Mouse (Mus musculus): ENCODE results near the gene Rpl3. TPM values are rescaled to one million over a fixed set of nuclear protein-coding genes. Genes with fewer than 3 reads are reported as not detected.

Rpl3 gene
- polyA plus RNA-seq, 1 experiment from 2014 or later: 1,482 TPM

DNA sequence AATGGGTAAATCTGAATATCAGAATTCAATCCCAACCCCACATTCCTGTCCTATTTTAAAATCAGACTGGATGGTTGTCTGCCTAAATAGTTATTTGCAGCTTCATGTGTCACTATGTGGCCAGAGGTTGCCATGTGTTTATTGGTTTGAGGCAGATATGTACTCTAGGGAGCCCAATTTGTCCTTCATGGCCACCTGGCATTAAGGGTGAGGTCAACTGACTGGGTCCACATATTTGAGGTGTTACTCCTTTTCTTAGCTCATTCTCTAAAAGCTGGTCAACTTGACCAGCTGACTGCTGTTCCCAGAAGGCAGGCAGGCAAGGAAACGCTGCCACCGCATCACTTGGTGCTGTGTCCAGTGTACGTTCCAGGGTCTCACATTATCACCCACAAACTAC is 11.7 kb downstream of the Rpl3 start:
- Histone ChIP-seq H3K9ac (ENCODE audit: low read length) (peak overlapping the region; percentile 1; the same call in 1 of the 2 replicates), H3K4me2 (ENCODE audit: low read length) (peak overlapping the region; percentile 87; the same call in 1 of the 2 replicates), H3K27me3 (replicated peaks; ENCODE audit: control insufficient read depth, insufficient read depth, low read length) (no peaks in the 10 kb centered on the region), H3K9me3 (ENCODE audit: control insufficient read depth, low read length) (no peaks in the 10 kb centered on the region), H3K4me1 (replicated peaks; ENCODE audit: control insufficient read depth, insufficient read depth, low read length) (peaks cover 9% of the 10 kb centered on the region; the same call in 1 of the 2 replicates), H3K36me3 (ENCODE audit: control insufficient read depth, insufficient read depth, low read length) (peaks cover 59% of the 10 kb centered on the region), H3K4me3 (ENCODE audit: low read depth, low read length) (no peak overlapping the region), H3K27ac (ENCODE audit: low read depth) (no peak overlapping the region)
- ATAC-seq (replicated peaks; ENCODE audit: low FRiP score, low TSS enrichment, low read depth): no peak
- DNase-seq (ENCODE audit: low spot score): no peak
- WGBS: 74% methylated on average over 3 of the region's 3 CpGs

DNA sequence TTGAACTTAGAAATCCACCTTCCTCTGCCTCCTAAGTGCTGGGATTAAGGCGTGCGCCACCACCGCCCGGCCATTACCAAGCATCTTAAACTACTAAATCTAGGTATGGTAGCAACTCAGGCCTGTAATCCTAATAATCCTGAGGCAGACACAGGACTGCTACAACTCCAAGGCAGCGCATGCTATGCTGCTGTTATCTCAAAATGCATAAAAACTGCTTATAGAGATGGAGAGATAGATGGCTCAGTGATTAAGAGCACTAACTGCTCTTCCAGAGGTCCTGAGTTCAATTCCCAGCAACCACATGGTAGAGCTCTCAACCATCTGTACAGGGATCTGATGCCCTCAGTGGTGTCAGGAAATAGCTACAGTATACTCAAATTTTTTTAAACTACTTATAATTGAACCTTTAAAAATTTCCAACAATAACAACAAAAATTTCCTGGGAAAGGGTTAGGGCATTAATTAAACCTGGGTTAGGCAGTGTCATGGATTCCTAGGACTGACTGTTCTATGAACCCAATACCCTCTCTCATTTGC is 12.5 kb downstream of the Rpl3 start:
- ATAC-seq (replicated peaks; ENCODE audit: low FRiP score, low TSS enrichment, low read depth): no peak

DNA sequence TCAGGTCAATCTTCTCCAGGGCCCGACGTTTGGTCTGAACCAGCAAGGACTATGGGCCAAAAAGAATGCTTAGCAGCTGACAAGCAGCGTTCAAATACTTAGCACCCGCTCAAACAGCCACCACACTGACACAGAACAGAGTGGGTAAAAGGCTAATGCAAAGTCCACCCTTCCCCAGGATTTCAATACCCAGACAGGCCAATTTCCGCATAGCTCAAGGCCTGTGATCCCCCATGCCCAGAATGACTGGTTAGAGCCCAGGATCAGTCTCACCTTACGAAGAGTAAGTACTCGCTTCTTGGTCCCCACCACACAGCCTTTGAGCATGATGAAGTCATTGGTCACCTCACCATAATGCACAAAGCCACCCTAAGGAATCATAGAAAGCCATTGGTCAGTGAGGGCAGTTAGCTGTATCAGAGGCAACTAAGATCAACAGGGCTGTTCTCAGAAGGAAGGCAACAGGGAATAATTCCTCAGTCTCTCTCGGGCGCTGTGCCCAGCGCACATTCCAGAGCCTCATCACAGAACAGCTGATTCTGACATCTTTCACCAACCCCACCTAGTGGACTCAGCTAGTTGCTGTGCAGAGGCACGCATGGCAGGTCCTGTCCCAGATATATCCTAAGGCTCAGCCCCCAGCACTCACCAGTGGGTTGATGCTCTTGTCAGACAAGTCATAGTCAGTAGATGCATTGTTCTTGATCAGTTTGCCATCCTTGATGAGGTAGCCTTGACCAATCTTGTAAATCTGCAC is 13.4 kb downstream of the Rpl3 start:
- Histone ChIP-seq H3K4me1 (replicated peaks; ENCODE audit: control insufficient read depth, insufficient read depth, low read length) (peaks cover 9% of the 10 kb centered on the region; the same call in 1 of the 2 replicates), H3K36me3 (ENCODE audit: control insufficient read depth, insufficient read depth, low read length) (peaks cover 59% of the 10 kb centered on the region), H3K27me3 (replicated peaks; ENCODE audit: control insufficient read depth, insufficient read depth, low read length) (no peaks in the 10 kb centered on the region), H3K9ac (ENCODE audit: low read length) (no peak overlapping the region), H3K9me3 (ENCODE audit: control insufficient read depth, low read length) (no peaks in the 10 kb centered on the region), H3K27ac (ENCODE audit: low read depth) (no peak overlapping the region), H3K4me2 (ENCODE audit: low read length) (no peak overlapping the region), H3K4me3 (ENCODE audit: low read depth, low read length) (no peak overlapping the region)
- DNase-seq (ENCODE audit: low spot score) (no peak), ATAC-seq (replicated peaks; ENCODE audit: low FRiP score, low TSS enrichment, low read depth) (no peak)
- WGBS: 70% methylated on average over 11 of the region's 11 CpGs

More for the DNA sequence above, 12.5 kb downstream of the Rpl3 start:
- Histone ChIP-seq H3K4me3 (ENCODE audit: low read depth, low read length) (no peak overlapping the region), H3K27ac (ENCODE audit: low read depth) (no peak overlapping the region), H3K4me2 (ENCODE audit: low read length) (peak overlapping the region; percentile 87; the same call in 1 of the 2 replicates), H3K27me3 (replicated peaks; ENCODE audit: control insufficient read depth, insufficient read depth, low read length) (no peaks in the 10 kb centered on the region), H3K4me1 (replicated peaks; ENCODE audit: control insufficient read depth, insufficient read depth, low read length) (peaks cover 9% of the 10 kb centered on the region; the same call in 1 of the 2 replicates), H3K36me3 (ENCODE audit: control insufficient read depth, insufficient read depth, low read length) (peaks cover 59% of the 10 kb centered on the region), H3K9me3 (ENCODE audit: control insufficient read depth, low read length) (no peaks in the 10 kb centered on the region), H3K9ac (ENCODE audit: low read length) (no peak overlapping the region)
- 87% methylated on average over 5 of the region's 5 CpGs for WGBS
- no peak for DNase-seq (ENCODE audit: low spot score)

DNA sequence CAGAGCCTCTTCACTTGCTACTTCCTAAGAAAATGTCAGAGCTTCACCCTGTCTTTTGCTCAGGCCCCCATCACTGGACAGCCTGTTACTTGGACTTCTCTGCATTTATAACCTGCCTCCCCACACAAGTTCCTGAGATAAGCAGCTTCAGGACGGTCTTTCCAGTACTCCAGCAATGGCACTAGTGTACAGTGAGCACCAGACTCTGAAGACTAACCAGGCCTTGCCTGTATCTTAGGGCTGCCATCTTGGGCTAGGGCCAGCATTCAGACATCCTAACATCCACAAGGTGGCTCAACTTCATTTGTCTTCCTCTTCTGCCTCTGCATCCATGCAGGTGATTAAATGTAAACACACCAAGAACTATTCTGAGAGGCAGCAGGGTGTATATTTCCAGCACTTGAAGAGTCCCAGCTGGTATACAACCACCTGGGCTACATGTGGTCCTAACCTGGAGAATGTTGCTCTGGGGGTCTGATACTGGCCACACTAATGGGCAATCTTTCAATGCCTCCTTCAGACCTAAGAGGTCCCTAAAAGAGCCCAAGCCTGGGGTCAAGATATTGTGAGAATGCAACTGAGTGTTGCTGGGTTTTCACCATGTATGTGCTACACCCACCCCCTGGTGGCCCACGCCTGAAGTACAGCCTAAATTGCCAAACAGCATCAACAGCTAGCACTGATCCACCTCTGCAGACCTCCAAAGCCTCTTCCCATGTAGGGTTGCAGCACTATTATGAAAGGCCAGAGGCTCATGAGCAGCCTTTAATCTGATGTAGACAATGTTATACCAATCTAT is 15.1 kb downstream of the Rpl3 start:
- WGBS: 10% methylated on average over 2 of the region's 2 CpGs
- ATAC-seq (replicated peaks; ENCODE audit: low FRiP score, low TSS enrichment, low read depth): peak; percentile 36
- no peak overlapping the region for H3K9ac ChIP-seq (ENCODE audit: low read length)
- no peaks in the 10 kb centered on the region for H3K9me3 ChIP-seq (ENCODE audit: control insufficient read depth, low read length)
- no peak overlapping the region; the same call in 1 of the 2 replicates for H3K27ac ChIP-seq (ENCODE audit: low read depth)
- peak; percentile 95 for DNase-seq (ENCODE audit: low spot score)
- H3K36me3 ChIP-seq (ENCODE audit: control insufficient read depth, insufficient read depth, low read length): peaks cover 50% of the 10 kb centered on the region
- peaks cover 2% of the 10 kb centered on the region; the same call in 1 of the 2 replicates for H3K4me1 ChIP-seq (replicated peaks; ENCODE audit: control insufficient read depth, insufficient read depth, low read length)
- H3K4me2 ChIP-seq (ENCODE audit: low read length): no peak overlapping the region
- no peak overlapping the region for H3K4me3 ChIP-seq (ENCODE audit: low read depth, low read length)
- H3K27me3 ChIP-seq (replicated peaks; ENCODE audit: control insufficient read depth, insufficient read depth, low read length): no peaks in the 10 kb centered on the region

DNA sequence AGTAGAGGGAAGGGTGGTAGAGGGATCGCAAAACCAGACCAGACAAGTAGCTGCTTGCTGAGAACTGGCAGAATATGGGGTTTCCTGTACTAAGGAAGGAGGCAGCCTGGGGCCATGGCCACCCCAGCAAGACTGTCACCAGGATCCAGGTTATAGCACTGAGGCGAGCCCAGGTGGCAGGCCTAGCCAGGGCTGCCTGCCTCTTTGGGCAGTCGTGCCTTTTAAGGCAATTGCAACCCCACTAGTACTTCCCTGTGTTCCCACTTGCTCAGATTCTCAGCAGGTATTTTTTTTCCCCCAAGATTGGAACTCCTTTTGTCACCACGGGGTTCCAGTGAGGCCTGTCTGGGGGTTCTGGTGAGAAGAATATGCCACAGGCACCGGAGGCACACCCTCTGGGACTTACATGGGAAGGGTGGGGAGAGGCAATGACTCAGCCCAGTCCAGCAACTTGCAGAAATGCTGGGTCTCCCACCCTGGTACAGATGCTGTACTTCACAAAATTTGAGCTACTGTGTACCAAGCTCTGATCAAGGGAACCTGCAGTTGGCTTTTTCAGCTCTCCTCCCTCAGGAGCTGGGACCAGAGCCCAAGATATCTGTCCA is 15.8 kb downstream of the Rpl3 start:
- DNase-seq (ENCODE audit: low spot score) (no peak), ATAC-seq (replicated peaks; ENCODE audit: low FRiP score, low TSS enrichment, low read depth) (peak; percentile 33; the same call in 1 of the 2 replicates)
- H3K27ac ChIP-seq (ENCODE audit: low read depth): no peak overlapping the region; the same call in 1 of the 2 replicates
- H3K4me3 ChIP-seq (ENCODE audit: low read depth, low read length): no peak overlapping the region
- no peaks in the 10 kb centered on the region for H3K27me3 ChIP-seq (replicated peaks; ENCODE audit: control insufficient read depth, insufficient read depth, low read length)
- peaks cover 43% of the 10 kb centered on the region for H3K36me3 ChIP-seq (ENCODE audit: control insufficient read depth, insufficient read depth, low read length)
- no peaks in the 10 kb centered on the region for H3K9me3 ChIP-seq (ENCODE audit: control insufficient read depth, low read length)
- WGBS: 28% methylated on average over 5 of the region's 5 CpGs
- no peak overlapping the region for H3K4me2 ChIP-seq (ENCODE audit: low read length)
- H3K9ac ChIP-seq (ENCODE audit: low read length): no peak overlapping the region
- H3K4me1 ChIP-seq (replicated peaks; ENCODE audit: control insufficient read depth, insufficient read depth, low read length): no peaks in the 10 kb centered on the region

DNA sequence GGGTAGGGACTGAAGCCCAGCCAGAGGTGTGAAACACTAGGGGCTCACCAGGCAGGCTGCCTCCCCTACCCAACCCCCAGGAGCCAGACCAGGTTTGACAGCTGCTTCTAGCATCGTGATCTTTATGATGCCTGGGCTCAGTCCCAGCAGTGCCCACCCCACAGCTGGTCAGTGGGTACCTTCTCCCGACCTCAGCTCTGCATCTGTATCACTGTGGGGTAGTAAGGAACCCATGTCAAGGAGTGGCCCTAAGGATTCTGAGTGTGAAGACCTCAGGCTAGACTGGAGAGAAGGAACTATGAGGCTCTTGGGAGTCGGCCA is 16.3 kb downstream of the Rpl3 start:
- H3K9ac ChIP-seq (ENCODE audit: low read length): no peak overlapping the region

DNA sequence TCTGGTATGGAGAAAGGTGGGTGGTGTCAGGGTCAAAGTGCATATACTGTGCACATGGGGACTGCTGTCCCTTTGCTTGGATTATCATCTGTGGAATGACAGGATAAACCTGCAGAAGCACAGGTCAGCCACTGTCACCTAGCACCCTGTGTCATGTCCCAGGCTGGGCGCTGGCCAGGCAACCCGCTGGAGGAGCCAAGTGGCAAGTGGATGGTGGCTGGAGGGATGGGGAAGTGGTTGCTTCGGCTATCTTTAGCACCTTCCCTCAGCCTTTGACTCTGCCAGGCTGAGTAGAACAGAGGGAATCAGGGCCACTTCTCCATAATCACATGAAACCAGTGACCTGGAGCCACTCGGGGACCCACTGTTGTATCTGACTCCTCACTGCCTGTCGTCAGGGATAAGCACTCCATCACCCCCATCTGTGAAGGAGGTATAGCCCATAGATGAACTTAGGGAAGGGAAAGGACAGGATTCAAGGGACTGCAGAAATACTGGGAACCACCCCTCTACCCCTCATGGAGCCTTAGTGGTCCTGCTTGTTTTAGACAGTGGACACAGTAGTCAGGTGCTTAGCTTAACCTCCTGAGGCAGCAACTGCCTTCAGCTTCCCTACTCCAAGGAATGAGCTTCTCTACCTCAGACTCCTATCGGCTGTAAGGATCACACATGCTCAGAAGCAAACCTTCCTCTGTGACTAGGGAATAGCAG is 16.9 kb downstream of the Rpl3 start:
- Histone ChIP-seq H3K4me2 (ENCODE audit: low read length) (no peak overlapping the region), H3K9ac (ENCODE audit: low read length) (no peak overlapping the region), H3K9me3 (ENCODE audit: control insufficient read depth, low read length) (no peaks in the 10 kb centered on the region), H3K27me3 (replicated peaks; ENCODE audit: control insufficient read depth, insufficient read depth, low read length) (no peaks in the 10 kb centered on the region), H3K36me3 (ENCODE audit: control insufficient read depth, insufficient read depth, low read length) (peaks cover 33% of the 10 kb centered on the region), H3K4me3 (ENCODE audit: low read depth, low read length) (no peak overlapping the region), H3K27ac (ENCODE audit: low read depth) (no peak overlapping the region), H3K4me1 (replicated peaks; ENCODE audit: control insufficient read depth, insufficient read depth, low read length) (no peaks in the 10 kb centered on the region)
- 60% methylated on average over 6 of the region's 6 CpGs for WGBS
- DNase-seq (ENCODE audit: low spot score): no peak
- no peak for ATAC-seq (replicated peaks; ENCODE audit: low FRiP score, low TSS enrichment, low read depth)

More for the DNA sequence above, 16.3 kb downstream of the Rpl3 start:
- DNase-seq (ENCODE audit: low spot score) (no peak), ATAC-seq (replicated peaks; ENCODE audit: low FRiP score, low TSS enrichment, low read depth) (no peak)
- H3K36me3 ChIP-seq (ENCODE audit: control insufficient read depth, insufficient read depth, low read length): peaks cover 38% of the 10 kb centered on the region
- 37% methylated on average over 3 of the region's 3 CpGs for WGBS
- no peaks in the 10 kb centered on the region for H3K27me3 ChIP-seq (replicated peaks; ENCODE audit: control insufficient read depth, insufficient read depth, low read length)
- H3K4me3 ChIP-seq (ENCODE audit: low read depth, low read length): no peak overlapping the region
- H3K27ac ChIP-seq (ENCODE audit: low read depth): no peak overlapping the region; the same call in 1 of the 2 replicates
- H3K4me1 ChIP-seq (replicated peaks; ENCODE audit: control insufficient read depth, insufficient read depth, low read length): no peaks in the 10 kb centered on the region
- no peaks in the 10 kb centered on the region for H3K9me3 ChIP-seq (ENCODE audit: control insufficient read depth, low read length)
- H3K4me2 ChIP-seq (ENCODE audit: low read length): no peak overlapping the region

DNA sequence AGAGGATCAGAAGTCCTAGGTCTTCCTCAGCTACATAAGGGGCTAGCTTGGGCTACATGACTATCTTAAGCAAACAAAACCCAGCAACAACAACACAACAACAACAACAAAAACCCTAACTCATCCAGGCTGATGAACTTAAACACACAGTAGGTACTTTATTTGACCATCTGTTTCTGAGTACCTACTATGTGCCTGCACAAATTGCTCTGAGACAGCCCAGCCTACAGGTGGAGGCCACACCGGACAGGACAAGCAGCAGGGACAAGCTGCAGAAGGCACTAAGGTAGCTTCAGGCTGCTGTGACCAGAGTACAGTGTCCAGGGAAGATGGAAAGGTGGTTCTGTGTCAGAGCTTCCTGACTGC is 18.4 kb downstream of the Rpl3 start:
- Histone ChIP-seq H3K4me3 (ENCODE audit: low read depth, low read length) (no peak overlapping the region), H3K9me3 (ENCODE audit: control insufficient read depth, low read length) (no peaks in the 10 kb centered on the region), H3K36me3 (ENCODE audit: control insufficient read depth, insufficient read depth, low read length) (peaks cover 17% of the 10 kb centered on the region), H3K27ac (ENCODE audit: low read depth) (no peak overlapping the region), H3K4me1 (replicated peaks; ENCODE audit: control insufficient read depth, insufficient read depth, low read length) (no peaks in the 10 kb centered on the region), H3K4me2 (ENCODE audit: low read length) (no peak overlapping the region), H3K27me3 (replicated peaks; ENCODE audit: control insufficient read depth, insufficient read depth, low read length) (no peaks in the 10 kb centered on the region), H3K9ac (ENCODE audit: low read length) (no peak overlapping the region)
- no peak for ATAC-seq (replicated peaks; ENCODE audit: low FRiP score, low TSS enrichment, low read depth)
- DNase-seq (ENCODE audit: low spot score): no peak
- WGBS: 86% methylated on average over 1 of the region's 1 CpGs
